Mouse (Mus musculus): ENCODE results near the gene BC048562. TPM values are rescaled to one million over a fixed set of nuclear protein-coding genes. Genes with fewer than 3 reads are reported as not detected.

The BC048562 gene
- polyA plus RNA-seq, 1 experiment, result not detected

- Histone ChIP-seq H3K4me1 (replicated peaks; ENCODE audit: control insufficient read depth, insufficient read depth, low read length) (no peaks in the 10 kb centered on the region), H3K27ac (ENCODE audit: control insufficient read depth, insufficient read depth, low read length) (no peak overlapping the region), H3K27me3 (ENCODE audit: control insufficient read depth, insufficient read depth, low read length) (no peaks in the 10 kb centered on the region), H3K36me3 (ENCODE audit: control insufficient read depth, insufficient read depth, low read length) (no peaks in the 10 kb centered on the region), H3K4me3 (ENCODE audit: control insufficient read depth, insufficient read depth, low read length) (no peak overlapping the region)
- WGBS, result 98% methylated on average over 3 of the region's 3 CpGs
- TF ChIP-seq POLR2A (IDR thresholded peaks at IDR 0.05; ENCODE audit: control insufficient read depth, extremely low read depth, insufficient read depth, low read length, poor library complexity) (no peak), CTCF (IDR thresholded peaks at IDR 0.05; ENCODE audit: borderline replicate concordance, control insufficient read depth, extremely low read depth, insufficient read depth, low read length, poor library complexity) (no peak)
- DNase-seq, result no peak
Measured at GRCm38 (mm10) chr9:108398324-108398723, 38.0 kb upstream of the BC048562 start.

- no peak for DNase-seq
- Histone ChIP-seq H3K4me3 (ENCODE audit: control insufficient read depth, insufficient read depth, low read length) (no peak overlapping the region), H3K4me1 (replicated peaks; ENCODE audit: control insufficient read depth, insufficient read depth, low read length) (no peaks in the 10 kb centered on the region; the same call in 1 of the 2 replicates), H3K27me3 (ENCODE audit: control insufficient read depth, insufficient read depth, low read length) (no peaks in the 10 kb centered on the region), H3K36me3 (ENCODE audit: control insufficient read depth, insufficient read depth, low read length) (no peaks in the 10 kb centered on the region), H3K27ac (ENCODE audit: control insufficient read depth, insufficient read depth, low read length) (no peak overlapping the region)
- TF ChIP-seq CTCF (IDR thresholded peaks at IDR 0.05; ENCODE audit: borderline replicate concordance, control insufficient read depth, extremely low read depth, insufficient read depth, low read length, poor library complexity) (no peak), POLR2A (IDR thresholded peaks at IDR 0.05; ENCODE audit: control insufficient read depth, extremely low read depth, insufficient read depth, low read length, poor library complexity) (no peak)
- 92% methylated on average over 7 of the region's 7 CpGs for WGBS
Measured at GRCm38 (mm10) chr9:108401186-108401960, 34.9 kb upstream of the BC048562 start.

- WGBS, result 88% methylated on average over 4 of the region's 4 CpGs
- no peak for DNase-seq
- Histone ChIP-seq H3K4me3 (ENCODE audit: control insufficient read depth, insufficient read depth, low read length) (no peak overlapping the region), H3K27ac (ENCODE audit: control insufficient read depth, insufficient read depth, low read length) (no peak overlapping the region), H3K36me3 (ENCODE audit: control insufficient read depth, insufficient read depth, low read length) (no peaks in the 10 kb centered on the region), H3K27me3 (ENCODE audit: control insufficient read depth, insufficient read depth, low read length) (no peaks in the 10 kb centered on the region), H3K4me1 (replicated peaks; ENCODE audit: control insufficient read depth, insufficient read depth, low read length) (no peaks in the 10 kb centered on the region; the same call in 1 of the 2 replicates)
- TF ChIP-seq CTCF (IDR thresholded peaks at IDR 0.05; ENCODE audit: borderline replicate concordance, control insufficient read depth, extremely low read depth, insufficient read depth, low read length, poor library complexity) (no peak), POLR2A (IDR thresholded peaks at IDR 0.05; ENCODE audit: control insufficient read depth, extremely low read depth, insufficient read depth, low read length, poor library complexity) (no peak)
Measured at GRCm38 (mm10) chr9:108403081-108403480, 33.2 kb upstream of the BC048562 start.

GRCm38 (mm10) chr9:108404451-108404850 is 31.8 kb upstream of the BC048562 start:
- TF ChIP-seq POLR2A (IDR thresholded peaks at IDR 0.05; ENCODE audit: control insufficient read depth, extremely low read depth, insufficient read depth, low read length, poor library complexity), result no peak
- TF ChIP-seq CTCF (IDR thresholded peaks at IDR 0.05; ENCODE audit: borderline replicate concordance, control insufficient read depth, extremely low read depth, insufficient read depth, low read length, poor library complexity), result no peak
- DNase-seq, result no peak
- H3K27me3 ChIP-seq (ENCODE audit: control insufficient read depth, insufficient read depth, low read length), result no peaks in the 10 kb centered on the region
- H3K4me3 ChIP-seq (ENCODE audit: control insufficient read depth, insufficient read depth, low read length), result no peak overlapping the region
- H3K36me3 ChIP-seq (ENCODE audit: control insufficient read depth, insufficient read depth, low read length), result no peaks in the 10 kb centered on the region
- H3K4me1 ChIP-seq (replicated peaks; ENCODE audit: control insufficient read depth, insufficient read depth, low read length), result no peaks in the 10 kb centered on the region; the same call in 1 of the 2 replicates
- no peak overlapping the region for H3K27ac ChIP-seq (ENCODE audit: control insufficient read depth, insufficient read depth, low read length)
- WGBS, result 92% methylated on average over 8 of the region's 8 CpGs

DNA sequence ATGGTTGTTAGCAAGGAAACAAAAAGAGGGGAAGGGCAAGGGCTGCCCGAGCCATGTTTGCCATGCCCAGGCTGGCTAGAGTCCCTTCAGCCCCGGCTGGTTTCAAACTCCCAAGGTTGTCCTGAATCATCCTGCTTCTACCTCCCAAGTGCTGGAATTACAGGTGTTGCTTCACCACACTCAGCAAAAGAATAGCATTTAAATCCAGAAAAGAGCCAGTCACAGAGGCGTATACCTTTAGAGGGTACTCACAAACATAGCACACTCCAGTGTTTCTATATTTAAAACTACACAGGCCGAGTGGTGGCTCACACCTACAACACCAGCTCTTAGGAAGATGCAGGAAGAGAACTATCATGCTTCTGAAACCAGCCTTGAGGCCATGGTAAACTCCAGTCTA is 26.7 kb upstream of the BC048562 start:
- Histone ChIP-seq H3K27ac (ENCODE audit: control insufficient read depth, insufficient read depth, low read length) (no peak overlapping the region), H3K27me3 (ENCODE audit: control insufficient read depth, insufficient read depth, low read length) (no peaks in the 10 kb centered on the region), H3K36me3 (ENCODE audit: control insufficient read depth, insufficient read depth, low read length) (no peaks in the 10 kb centered on the region), H3K4me1 (replicated peaks; ENCODE audit: control insufficient read depth, insufficient read depth, low read length) (no peaks in the 10 kb centered on the region; the same call in 1 of the 2 replicates), H3K4me3 (ENCODE audit: control insufficient read depth, insufficient read depth, low read length) (no peak overlapping the region)
- no peak for TF ChIP-seq CTCF (IDR thresholded peaks at IDR 0.05; ENCODE audit: borderline replicate concordance, control insufficient read depth, extremely low read depth, insufficient read depth, low read length, poor library complexity)
- 94% methylated on average over 4 of the region's 4 CpGs for WGBS
- DNase-seq, result no peak

GRCm38 (mm10) chr9:108411381-108411942 is 24.8 kb upstream of the BC048562 start:
- Histone ChIP-seq H3K27ac (ENCODE audit: control insufficient read depth, insufficient read depth, low read length) (no peak overlapping the region), H3K4me3 (ENCODE audit: control insufficient read depth, insufficient read depth, low read length) (no peak overlapping the region), H3K27me3 (ENCODE audit: control insufficient read depth, insufficient read depth, low read length) (no peaks in the 10 kb centered on the region), H3K36me3 (ENCODE audit: control insufficient read depth, insufficient read depth, low read length) (no peaks in the 10 kb centered on the region), H3K4me1 (replicated peaks; ENCODE audit: control insufficient read depth, insufficient read depth, low read length) (no peaks in the 10 kb centered on the region)
- TF ChIP-seq CTCF (IDR thresholded peaks at IDR 0.05; ENCODE audit: borderline replicate concordance, control insufficient read depth, extremely low read depth, insufficient read depth, low read length, poor library complexity), result no peak
- 88% methylated on average over 9 of the region's 9 CpGs for WGBS
- DNase-seq, result no peak

Measured in thymus, adult 2 months (tissue).